Mouse (Mus musculus) heart, adult 2 months (tissue): ENCODE results near the gene 1810062G17Rik. TPM values are rescaled to one million over a fixed set of nuclear protein-coding genes. Genes with fewer than 3 reads are reported as not detected.

Source experiments
- DNase-seq, 2 experiments: peaks; one replicate each; pipeline ENCODE4 v3.0.0; 2021
- H3K27ac ChIP-seq: fragments of 200-600 bp; 2 replicates; pipeline ENCODE4 v1.8.1; 2022
- H3K27me3 ChIP-seq: fragments of 200-500 bp; 2 replicates; pipeline ENCODE4 v1.6.1; 2012; ENCODE audit warnings: mild to moderate bottlenecking, low read length, inconsistent platforms, mixed read lengths; ENCODE audit not compliant: control insufficient read depth, insufficient read depth
- H3K36me3 ChIP-seq: fragments of 200-500 bp; 2 replicates; pipeline ENCODE4 v1.6.1; 2012; ENCODE audit warnings: low read length, inconsistent platforms; ENCODE audit not compliant: control insufficient read depth, insufficient read depth
- H3K4me1 ChIP-seq: fragments of 200-500 bp; 2 replicates; pipeline ENCODE4 v1.6.1; 2011; ENCODE audit warnings: low read length; ENCODE audit not compliant: control insufficient read depth, insufficient read depth
- H3K4me3 ChIP-seq: fragments of 200-600 bp; 2 replicates; pipeline ENCODE4 v1.8.1; 2022
- H3K79me2 ChIP-seq: fragments of 200-500 bp; replicated peaks from 2 replicates; pipeline ENCODE4 v1.6.1; 2012; ENCODE audit warnings: mild to moderate bottlenecking, inconsistent platforms, low read length, moderate library complexity, mixed read lengths; ENCODE audit not compliant: control insufficient read depth, insufficient read depth
- H3K9ac ChIP-seq: fragments of 200-500 bp; 2 replicates; pipeline ENCODE4 v1.6.1; 2012; ENCODE audit warnings: low read depth, mild to moderate bottlenecking, control low read depth, inconsistent platforms, low read length, mixed read lengths
- CTCF ChIP-seq: fragments of 200-600 bp; IDR thresholded peaks from 2 replicates; pipeline ENCODE4 v1.8.1; 2022; ENCODE audit warnings: antibody characterized with exemption, mild to moderate bottlenecking, moderate library complexity
- EP300 ChIP-seq: fragments of 200-500 bp; IDR thresholded peaks from 2 replicates; pipeline ENCODE4 v1.6.1; 2011; ENCODE audit warnings: low read depth, low read length, control low read depth; ENCODE audit not compliant: insufficient read depth
- POLR2A ChIP-seq: fragments of 200-500 bp; IDR thresholded peaks from 2 replicates; pipeline ENCODE4 v1.6.1; 2011; ENCODE audit warnings: mild to moderate bottlenecking, low read depth, low read length, control low read depth; ENCODE audit not compliant: insufficient read depth
- WGBS: fragments of 180-500 bp; shearing (Covaris S2); methylation state at CpG from one replicate; pipeline ENCODE4 v1.1.7; 2018; 5-methylcytosine and 5-hydroxymethylcytosine counted together
- intact Hi-C: fragments of 180-260 bp; cut with DNase I; formaldehyde crosslinking; loops from one replicate; pipeline ENCODE4 v1.15.1; 2025
- polyA plus RNA-seq: library from polyadenylated mRNA; depleted of rRNA; stranded (reverse); fragments of >200 nt; gene quantifications from 2 replicates; pipeline ENCODE4 v1.2.3, GENCODE M21; 2012
- total RNA-seq, 2 experiments: library from RNA; stranded (reverse); gene quantifications; 2 replicates each; pipeline ENCODE4 v1.2.3; 2021

The 1810062G17Rik gene
- total and polyA plus RNA-seq, 3 experiments, result 0.96 TPM; not detected in 2

- Histone ChIP-seq H3K4me3 (no peak overlapping the region), H3K36me3 (peaks cover 22% of the 10 kb centered on the region), H3K79me2 (no peaks in the 10 kb centered on the region), H3K9ac (no peak overlapping the region), H3K4me1 (peaks cover 7% of the 10 kb centered on the region), H3K27ac (no peak overlapping the region), H3K27me3 (no peaks in the 10 kb centered on the region)
- intact Hi-C loops, result no loop called here
- TF ChIP-seq EP300 (no peak), POLR2A (no peak), CTCF (no peak)
- peak in 1 of 2 experiments; percentile 21 for DNase-seq
- WGBS, result 32% methylated on average over 5 of the region's 5 CpGs
Measured at GRCm38 (mm10) chr3:36446506-36446905, 29.2 kb upstream of the 1810062G17Rik start.

GRCm38 (mm10) chr3:36446918-36447317 lies 28.8 kb upstream of the 1810062G17Rik start:
- no peak for DNase-seq
- WGBS, result 6% methylated on average over 6 of the region's 6 CpGs
- Histone ChIP-seq H3K27me3 (no peaks in the 10 kb centered on the region), H3K27ac (no peak overlapping the region), H3K4me1 (peaks cover 7% of the 10 kb centered on the region), H3K36me3 (peaks cover 25% of the 10 kb centered on the region), H3K4me3 (no peak overlapping the region), H3K9ac (no peak overlapping the region), H3K79me2 (no peaks in the 10 kb centered on the region)
- intact Hi-C loops, result no loop called here
- TF ChIP-seq POLR2A (no peak), EP300 (no peak), CTCF (no peak)

GRCm38 (mm10) chr3:36449292-36450165 lies 26.2 kb upstream of the 1810062G17Rik start:
- Histone ChIP-seq H3K4me3 (no peak overlapping the region), H3K36me3 (peaks cover 25% of the 10 kb centered on the region), H3K9ac (no peak overlapping the region), H3K27me3 (no peaks in the 10 kb centered on the region), H3K27ac (peak overlapping the region; percentile 45), H3K79me2 (no peaks in the 10 kb centered on the region), H3K4me1 (peaks cover 7% of the 10 kb centered on the region)
- TF ChIP-seq POLR2A, result no peak
- TF ChIP-seq EP300, result no peak
- no peak for TF ChIP-seq CTCF
- intact Hi-C loops, result no loop called here
- peak in 1 of 2 experiments; percentile 29 for DNase-seq
- WGBS, result 20% methylated on average over 20 of the region's 20 CpGs

GRCm38 (mm10) chr3:36452502-36452901 lies 23.2 kb upstream of the 1810062G17Rik start:
- intact Hi-C loops, result no loop called here
- Histone ChIP-seq H3K36me3 (peaks cover 24% of the 10 kb centered on the region), H3K27ac (no peak overlapping the region), H3K79me2 (no peaks in the 10 kb centered on the region), H3K4me3 (no peak overlapping the region), H3K4me1 (peaks cover 7% of the 10 kb centered on the region), H3K9ac (no peak overlapping the region), H3K27me3 (no peaks in the 10 kb centered on the region)
- 92% methylated on average over 1 of the region's 1 CpGs for whole genome bisulfite sequencing
- DNase-seq, result no peak
- no peak for TF ChIP-seq EP300
- no peak for TF ChIP-seq POLR2A
- TF ChIP-seq CTCF, result no peak

- peaks cover 1% of the 10 kb centered on the region; the same call in 1 of the 2 replicates for H3K4me1 ChIP-seq
- TF ChIP-seq CTCF, result no peak
- H3K4me3 ChIP-seq, result no peak overlapping the region
- 76% methylated on average over 8 of the region's 8 CpGs for WGBS
- H3K27ac ChIP-seq, result no peak overlapping the region
- no peak for DNase-seq
- H3K79me2 ChIP-seq, result no peaks in the 10 kb centered on the region
- H3K27me3 ChIP-seq, result no peaks in the 10 kb centered on the region
- peaks cover 11% of the 10 kb centered on the region for H3K36me3 ChIP-seq
- intact Hi-C loops, result no loop called here
- H3K9ac ChIP-seq, result no peak overlapping the region
Measured at GRCm38 (mm10) chr3:36455124-36455523, 20.6 kb upstream of the 1810062G17Rik start.

GRCm38 (mm10) chr3:36455566-36455965 lies 20.2 kb upstream of the 1810062G17Rik start:
- Histone ChIP-seq H3K9ac (no peak overlapping the region), H3K27me3 (no peaks in the 10 kb centered on the region), H3K79me2 (no peaks in the 10 kb centered on the region), H3K36me3 (peaks cover 12% of the 10 kb centered on the region), H3K4me3 (no peak overlapping the region), H3K27ac (no peak overlapping the region), H3K4me1 (peaks cover 1% of the 10 kb centered on the region; the same call in 1 of the 2 replicates)
- DNase-seq, result peak in 1 of 2 experiments; percentile 27
- no peak for TF ChIP-seq CTCF
- TF ChIP-seq EP300, result no peak
- TF ChIP-seq POLR2A, result no peak
- 60% methylated on average over 3 of the region's 3 CpGs for WGBS
- intact Hi-C loops, result no loop called here
